Mouse (Mus musculus): ENCODE results near the gene Rest. TPM values are rescaled to one million over a fixed set of nuclear protein-coding genes. Genes with fewer than 3 reads are reported as not detected.
"Not testable (repeated sequence)": the region's sequence is repeated elsewhere in the genome, so short reads cannot be mapped to it uniquely, and the experiment has no call there.

The Rest gene
- total RNA-seq (2017): 65.3 and 81.2 TPM in 2 replicates

- peak; percentile 74 to 83 for ATAC-seq (replicated peaks in 1 of 2; ENCODE audit: insufficient read depth in 1 of 2, low FRiP score in 2 of 2, low TSS enrichment in 1 of 2, low read depth in 1 of 2, poor library complexity in 2 of 2, severe bottlenecking in 2 of 2)
These were observed at the start of gene Rest for GRCm38 (mm10) chr5:77265081-77265670. TSS of gene Rest (plus strand) at chr5:77265491.

GRCm38 (mm10) chr5:77217211-77217610 is 48.1 kb upstream of the Rest start:
- peak in 1 of 2 experiments; percentile 44; a peak in 1 of 4 replicates for ATAC-seq (replicated peaks in 1 of 2; ENCODE audit: insufficient read depth in 1 of 2, low FRiP score in 2 of 2, low TSS enrichment in 1 of 2, low read depth in 1 of 2, poor library complexity in 2 of 2, severe bottlenecking in 2 of 2)

GRCm38 (mm10) chr5:77217724-77218123 is 47.6 kb upstream of the Rest start:
- peak; percentile 77 to 90 for ATAC-seq (replicated peaks in 1 of 2; ENCODE audit: insufficient read depth in 1 of 2, low FRiP score in 2 of 2, low TSS enrichment in 1 of 2, low read depth in 1 of 2, poor library complexity in 2 of 2, severe bottlenecking in 2 of 2)

- peak; percentile 46 to 60; a peak in 2 of 4 replicates for ATAC-seq (replicated peaks in 1 of 2; ENCODE audit: insufficient read depth in 1 of 2, low FRiP score in 2 of 2, low TSS enrichment in 1 of 2, low read depth in 1 of 2, poor library complexity in 2 of 2, severe bottlenecking in 2 of 2)
These were observed 42.0 kb upstream of the Rest start for GRCm38 (mm10) chr5:77223043-77223975.

GRCm38 (mm10) chr5:77228986-77229385 is 36.3 kb upstream of the Rest start:
- peak; percentile 89 to 90 for ATAC-seq (replicated peaks in 1 of 2; ENCODE audit: insufficient read depth in 1 of 2, low FRiP score in 2 of 2, low TSS enrichment in 1 of 2, low read depth in 1 of 2, poor library complexity in 2 of 2, severe bottlenecking in 2 of 2)

GRCm38 (mm10) chr5:77231863-77232262 is 33.4 kb upstream of the Rest start:
- not testable (repeated sequence) for ATAC-seq (replicated peaks in 1 of 2; ENCODE audit: insufficient read depth in 1 of 2, low FRiP score in 2 of 2, low TSS enrichment in 1 of 2, low read depth in 1 of 2, poor library complexity in 2 of 2, severe bottlenecking in 2 of 2)

- no peak for ATAC-seq (replicated peaks in 1 of 2; ENCODE audit: insufficient read depth in 1 of 2, low FRiP score in 2 of 2, low TSS enrichment in 1 of 2, low read depth in 1 of 2, poor library complexity in 2 of 2, severe bottlenecking in 2 of 2)
These were observed 30.4 kb upstream of the Rest start for GRCm38 (mm10) chr5:77234921-77235320.

GRCm38 (mm10) chr5:77237104-77237503 is 28.2 kb upstream of the Rest start:
- peak; percentile 75; a peak in 3 of 4 replicates for ATAC-seq (replicated peaks in 1 of 2; ENCODE audit: insufficient read depth in 1 of 2, low FRiP score in 2 of 2, low TSS enrichment in 1 of 2, low read depth in 1 of 2, poor library complexity in 2 of 2, severe bottlenecking in 2 of 2)

GRCm38 (mm10) chr5:77244331-77244987 is 20.8 kb upstream of the Rest start:
- 0 out of 4 replicates have a peak, but pooled peaks of 1 of the 2 experiments have one; percentile 19 for ATAC-seq (replicated peaks in 1 of 2; ENCODE audit: insufficient read depth in 1 of 2, low FRiP score in 2 of 2, low TSS enrichment in 1 of 2, low read depth in 1 of 2, poor library complexity in 2 of 2, severe bottlenecking in 2 of 2)

- ATAC-seq (replicated peaks in 1 of 2; ENCODE audit: insufficient read depth in 1 of 2, low FRiP score in 2 of 2, low TSS enrichment in 1 of 2, low read depth in 1 of 2, poor library complexity in 2 of 2, severe bottlenecking in 2 of 2): peak in 1 of 2 experiments; percentile 30; a peak in 1 of 4 replicates
These were observed 19.9 kb upstream of the Rest start for GRCm38 (mm10) chr5:77245463-77245786.

- ATAC-seq (replicated peaks in 1 of 2; ENCODE audit: insufficient read depth in 1 of 2, low FRiP score in 2 of 2, low TSS enrichment in 1 of 2, low read depth in 1 of 2, poor library complexity in 2 of 2, severe bottlenecking in 2 of 2): peak; percentile 57 to 76
These were observed 19.3 kb upstream of the Rest start for GRCm38 (mm10) chr5:77245787-77246671.

- no peak for ATAC-seq (replicated peaks in 1 of 2; ENCODE audit: insufficient read depth in 1 of 2, low FRiP score in 2 of 2, low TSS enrichment in 1 of 2, low read depth in 1 of 2, poor library complexity in 2 of 2, severe bottlenecking in 2 of 2)
These were observed 15.2 kb upstream of the Rest start for GRCm38 (mm10) chr5:77250083-77250482.

- ATAC-seq (replicated peaks in 1 of 2; ENCODE audit: insufficient read depth in 1 of 2, low FRiP score in 2 of 2, low TSS enrichment in 1 of 2, low read depth in 1 of 2, poor library complexity in 2 of 2, severe bottlenecking in 2 of 2): no peak
These were observed 13.6 kb upstream of the Rest start for GRCm38 (mm10) chr5:77251656-77252055.

GRCm38 (mm10) chr5:77252115-77252827 is 13.0 kb upstream of the Rest start:
- peak; percentile 12 to 36; a peak in 1 of 4 replicates for ATAC-seq (replicated peaks in 1 of 2; ENCODE audit: insufficient read depth in 1 of 2, low FRiP score in 2 of 2, low TSS enrichment in 1 of 2, low read depth in 1 of 2, poor library complexity in 2 of 2, severe bottlenecking in 2 of 2)

- ATAC-seq (replicated peaks in 1 of 2; ENCODE audit: insufficient read depth in 1 of 2, low FRiP score in 2 of 2, low TSS enrichment in 1 of 2, low read depth in 1 of 2, poor library complexity in 2 of 2, severe bottlenecking in 2 of 2): no peak
These were observed 12.1 kb upstream of the Rest start for GRCm38 (mm10) chr5:77253154-77253553.

GRCm38 (mm10) chr5:77254402-77254801 is 10.9 kb upstream of the Rest start:
- ATAC-seq (replicated peaks in 1 of 2; ENCODE audit: insufficient read depth in 1 of 2, low FRiP score in 2 of 2, low TSS enrichment in 1 of 2, low read depth in 1 of 2, poor library complexity in 2 of 2, severe bottlenecking in 2 of 2): no peak

Measured in hematopoietic stem cell, adult 5-6 weeks (primary cell).